Mouse (Mus musculus) hindbrain, embryonic 13.5 days (tissue): ENCODE results near the gene Sept11. TPM values are rescaled to one million over a fixed set of nuclear protein-coding genes. Genes with fewer than 3 reads are reported as not detected.

Source experiments
- ATAC-seq: fragments of 200-750 bp; cut with Nextera tagmentation; 2 replicates; pipeline ENCODE4 v1.8.0; 2017; ENCODE audit warnings: moderate TSS enrichment; ENCODE audit not compliant: low FRiP score
- H3K27ac ChIP-seq: fragments of 300-500 bp; sonication (generic); 2 replicates; pipeline ENCODE4 v1.5.1; 2015; ENCODE audit warnings: inconsistent platforms, mild to moderate bottlenecking, moderate library complexity
- H3K27me3 ChIP-seq: fragments of 300-500 bp; sonication (generic); 2 replicates; pipeline ENCODE4 v1.6.1; 2015; ENCODE audit warnings: mild to moderate bottlenecking, inconsistent platforms
- H3K36me3 ChIP-seq: fragments of 300-500 bp; sonication (generic); 2 replicates; pipeline ENCODE4 v1.6.1; 2015; ENCODE audit warnings: mild to moderate bottlenecking, inconsistent platforms
- H3K4me1 ChIP-seq: fragments of 300-500 bp; sonication (generic); replicated peaks from 2 replicates; pipeline ENCODE4 v1.6.1; 2015; ENCODE audit warnings: inconsistent platforms
- H3K4me2 ChIP-seq: fragments of 300-500 bp; sonication (generic); 2 replicates; pipeline ENCODE4 v1.6.1; 2015; ENCODE audit warnings: inconsistent platforms, mild to moderate bottlenecking, moderate library complexity
- H3K4me3 ChIP-seq: fragments of 300-500 bp; sonication (generic); 2 replicates; pipeline ENCODE4 v1.5.1; 2015; ENCODE audit warnings: mild to moderate bottlenecking, inconsistent platforms
- H3K9ac ChIP-seq: fragments of 300-500 bp; sonication (generic); 2 replicates; pipeline ENCODE4 v1.6.1; 2015; ENCODE audit warnings: mild to moderate bottlenecking, inconsistent platforms
- H3K9me3 ChIP-seq: fragments of 300-500 bp; sonication (generic); 2 replicates; pipeline ENCODE4 v1.6.1; 2016; ENCODE audit warnings: inconsistent platforms
- WGBS: fragments of 180-500 bp; shearing (Covaris S2); methylation state at CpG from one replicate; pipeline ENCODE4 v1.1.7; 2015; 5-methylcytosine and 5-hydroxymethylcytosine counted together
- polyA plus RNA-seq: library from polyadenylated mRNA; unstranded; fragments of >200 nt; fragmentation: Nextera tagmentation; extraction: Ambion mirVana; gene quantifications from 2 replicates; pipeline ENCODE4 v1.2.1, GENCODE M21; 2015

Gene Sept11
- polyA plus RNA-seq, 1 experiment from 2014 or later, result 165 TPM

DNA sequence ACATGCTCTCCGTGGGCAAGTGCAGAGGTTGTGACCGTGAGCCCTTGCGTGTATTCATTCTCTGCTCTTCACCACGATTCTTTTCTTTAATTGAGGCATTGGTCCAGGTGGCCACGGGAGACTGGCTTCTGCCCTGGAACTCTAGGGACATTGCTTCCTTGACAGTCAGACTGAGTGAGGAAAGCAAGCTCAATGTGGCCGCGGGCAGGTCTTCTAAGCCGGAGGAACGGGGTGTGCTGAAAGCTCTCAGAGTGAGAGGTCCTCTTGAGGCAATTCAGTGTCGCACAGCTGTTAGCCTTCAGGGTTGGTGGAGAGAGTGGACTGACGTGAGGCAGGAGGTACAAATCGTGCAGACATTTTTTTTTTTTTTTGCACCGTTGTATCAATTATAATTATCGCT lies 5.6 kb downstream of the Sept11 start:
- Histone ChIP-seq H3K36me3 (no peaks in the 10 kb centered on the region; the same call in 1 of the 2 replicates), H3K9ac (no peak overlapping the region), H3K27ac (no peak overlapping the region), H3K4me2 (no peak overlapping the region), H3K4me3 (no peak overlapping the region), H3K9me3 (no peaks in the 10 kb centered on the region), H3K4me1 (peaks cover 67% of the 10 kb centered on the region), H3K27me3 (no peaks in the 10 kb centered on the region)
- WGBS, result 79% methylated on average over 14 of the region's 14 CpGs
- ATAC-seq, result no peak

GRCm38 (mm10) chr5:93100906-93101305 lies 7.7 kb downstream of the Sept11 start:
- Histone ChIP-seq H3K27ac (no peak overlapping the region), H3K9me3 (no peaks in the 10 kb centered on the region), H3K9ac (no peak overlapping the region), H3K36me3 (no peaks in the 10 kb centered on the region; the same call in 1 of the 2 replicates), H3K4me1 (peaks cover 51% of the 10 kb centered on the region), H3K4me2 (no peak overlapping the region), H3K27me3 (no peaks in the 10 kb centered on the region), H3K4me3 (no peak overlapping the region)
- ATAC-seq, result no peak
- WGBS, result 67% methylated on average over 4 of the region's 4 CpGs

GRCm38 (mm10) chr5:93101371-93101791 lies 8.1 kb downstream of the Sept11 start:
- Histone ChIP-seq H3K4me1 (peaks cover 46% of the 10 kb centered on the region), H3K27me3 (no peaks in the 10 kb centered on the region), H3K9ac (no peak overlapping the region), H3K4me2 (no peak overlapping the region), H3K36me3 (no peaks in the 10 kb centered on the region; the same call in 1 of the 2 replicates), H3K27ac (no peak overlapping the region), H3K4me3 (no peak overlapping the region), H3K9me3 (no peaks in the 10 kb centered on the region)
- WGBS, result 26% methylated on average over 8 of the region's 8 CpGs
- no peak for ATAC-seq

DNA sequence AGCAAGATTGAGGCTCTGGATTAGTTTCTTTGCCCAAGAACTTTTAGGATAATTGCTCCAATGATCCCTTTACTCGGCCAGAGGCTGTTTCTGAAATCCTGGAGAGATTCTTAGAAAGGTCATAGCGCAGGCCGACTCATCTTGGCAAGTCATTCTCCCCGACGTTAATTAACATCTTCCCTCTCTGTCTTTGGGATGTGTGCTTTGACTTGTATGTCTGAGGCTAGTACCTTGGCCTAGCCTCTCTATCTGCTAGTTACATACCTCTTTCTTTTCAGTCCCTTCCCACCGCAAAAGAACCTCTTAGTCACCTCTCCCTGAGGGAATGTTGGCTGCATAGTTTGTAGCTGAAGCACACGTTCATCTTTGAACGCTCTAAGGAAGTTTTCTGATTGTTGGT lies 10.4 kb downstream of the Sept11 start:
- WGBS, result 90% methylated on average over 8 of the region's 8 CpGs
- no peak for ATAC-seq
- no peaks in the 10 kb centered on the region for H3K9me3 ChIP-seq

GRCm38 (mm10) chr5:93104987-93105823 lies 12.0 kb downstream of the Sept11 start:
- Histone ChIP-seq H3K36me3 (no peaks in the 10 kb centered on the region; the same call in 1 of the 2 replicates), H3K27me3 (no peaks in the 10 kb centered on the region), H3K4me1 (peaks cover 14% of the 10 kb centered on the region), H3K27ac (no peak overlapping the region), H3K9ac (no peak overlapping the region), H3K4me2 (no peak overlapping the region), H3K9me3 (no peaks in the 10 kb centered on the region), H3K4me3 (no peak overlapping the region)
- WGBS, result 92% methylated on average over 4 of the region's 5 CpGs
- ATAC-seq, result no peak

More for the DNA sequence above, 10.4 kb downstream of the Sept11 start:
- no peak overlapping the region for H3K9ac ChIP-seq
- no peak overlapping the region for H3K4me3 ChIP-seq
- no peaks in the 10 kb centered on the region for H3K27me3 ChIP-seq
- no peaks in the 10 kb centered on the region; the same call in 1 of the 2 replicates for H3K36me3 ChIP-seq
- peaks cover 24% of the 10 kb centered on the region for H3K4me1 ChIP-seq
- H3K4me2 ChIP-seq, result no peak overlapping the region
- H3K27ac ChIP-seq, result no peak overlapping the region

- no peak overlapping the region for H3K27ac ChIP-seq
- H3K9me3 ChIP-seq, result no peaks in the 10 kb centered on the region
- peaks cover 8% of the 10 kb centered on the region for H3K4me1 ChIP-seq
- no peaks in the 10 kb centered on the region for H3K27me3 ChIP-seq
- 95% methylated on average over 4 of the region's 4 CpGs for WGBS
- no peak overlapping the region for H3K9ac ChIP-seq
- ATAC-seq, result no peak
- H3K36me3 ChIP-seq, result no peaks in the 10 kb centered on the region
- H3K4me2 ChIP-seq, result no peak overlapping the region
- no peak overlapping the region for H3K4me3 ChIP-seq
Measured at GRCm38 (mm10) chr5:93106048-93106447, 12.8 kb downstream of the Sept11 start.

DNA sequence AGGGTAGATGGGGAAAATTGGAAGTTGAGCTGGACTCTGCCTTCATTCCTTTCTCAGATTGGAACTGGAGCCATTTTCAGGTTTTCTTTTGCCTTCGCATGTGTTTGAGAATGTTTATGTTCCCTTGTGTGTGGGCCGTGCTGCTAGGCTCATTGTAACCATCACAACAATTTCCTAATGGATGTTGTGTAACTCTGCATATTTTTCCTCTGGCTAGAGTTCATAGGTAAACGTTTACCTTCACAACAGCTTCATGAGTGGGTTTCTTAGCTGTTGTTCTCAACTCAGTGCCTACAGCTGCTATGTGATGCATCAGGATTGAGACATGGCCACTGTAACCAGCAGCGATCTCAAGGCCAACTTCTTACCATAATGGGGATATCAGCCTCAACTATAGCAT lies 15.5 kb downstream of the Sept11 start:
- no peaks in the 10 kb centered on the region for H3K9me3 ChIP-seq
- no peaks in the 10 kb centered on the region for H3K27me3 ChIP-seq
- ATAC-seq, result no peak
- H3K27ac ChIP-seq, result no peak overlapping the region
- no peak overlapping the region for H3K4me2 ChIP-seq
- no peak overlapping the region for H3K4me3 ChIP-seq
- peaks cover 2% of the 10 kb centered on the region; the same call in 1 of the 2 replicates for H3K36me3 ChIP-seq
- 91% methylated on average over 4 of the region's 4 CpGs for WGBS
- 0 out of 2 replicates have a peak, but pooled peaks cover 2% of the 10 kb centered on the region for H3K4me1 ChIP-seq
- no peak overlapping the region for H3K9ac ChIP-seq

DNA sequence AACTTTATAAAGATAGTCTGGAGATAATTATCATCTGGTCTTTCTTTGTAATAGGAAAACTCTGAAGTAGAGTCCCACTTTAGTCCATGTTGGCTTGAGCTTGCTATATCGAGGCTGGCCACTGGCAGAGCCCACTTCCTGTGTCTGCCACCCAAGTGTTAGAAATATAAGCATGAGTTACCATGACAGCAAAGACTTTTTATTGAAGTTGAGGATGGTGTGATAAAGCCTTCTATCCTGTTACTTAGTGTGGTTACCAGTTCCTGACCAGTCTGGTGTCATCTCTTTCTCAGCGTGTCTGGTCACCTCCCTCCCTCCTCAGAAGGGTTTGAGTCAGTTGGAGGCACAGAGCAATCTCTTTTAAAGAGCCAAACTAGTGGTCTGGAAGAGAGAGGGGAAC lies 16.3 kb downstream of the Sept11 start:
- no peak for ATAC-seq
- no peak overlapping the region for H3K27ac ChIP-seq
- H3K36me3 ChIP-seq, result peaks cover 2% of the 10 kb centered on the region; the same call in 1 of the 2 replicates
- 0 out of 2 replicates have a peak, but pooled peaks cover 4% of the 10 kb centered on the region for H3K4me1 ChIP-seq
- no peak overlapping the region for H3K9ac ChIP-seq
- H3K4me2 ChIP-seq, result no peak overlapping the region
- no peaks in the 10 kb centered on the region for H3K27me3 ChIP-seq
- 91% methylated on average over 2 of the region's 2 CpGs for WGBS
- no peaks in the 10 kb centered on the region for H3K9me3 ChIP-seq
- H3K4me3 ChIP-seq, result no peak overlapping the region

GRCm38 (mm10) chr5:93112290-93112689 lies 19.1 kb downstream of the Sept11 start:
- peaks cover 19% of the 10 kb centered on the region for H3K4me1 ChIP-seq
- ATAC-seq, result no peak
- H3K9me3 ChIP-seq, result no peaks in the 10 kb centered on the region
- H3K4me2 ChIP-seq, result no peak overlapping the region
- H3K4me3 ChIP-seq, result no peak overlapping the region
- WGBS, result 96% methylated on average over 3 of the region's 3 CpGs
- no peaks in the 10 kb centered on the region for H3K27me3 ChIP-seq
- peaks cover 2% of the 10 kb centered on the region; the same call in 1 of the 2 replicates for H3K36me3 ChIP-seq
- no peak overlapping the region for H3K27ac ChIP-seq
- H3K9ac ChIP-seq, result no peak overlapping the region

- Histone ChIP-seq H3K4me2 (no peak overlapping the region), H3K27me3 (no peaks in the 10 kb centered on the region), H3K9ac (no peak overlapping the region), H3K4me3 (no peak overlapping the region), H3K4me1 (peaks cover 19% of the 10 kb centered on the region), H3K9me3 (no peaks in the 10 kb centered on the region), H3K27ac (no peak overlapping the region), H3K36me3 (peaks cover 2% of the 10 kb centered on the region; the same call in 1 of the 2 replicates)
- WGBS, result 89% methylated on average over 5 of the region's 5 CpGs
- ATAC-seq, result no peak
Measured at GRCm38 (mm10) chr5:93113517-93113916, 20.3 kb downstream of the Sept11 start.

- Histone ChIP-seq H3K9ac (no peak overlapping the region), H3K4me3 (no peak overlapping the region), H3K27me3 (no peaks in the 10 kb centered on the region), H3K27ac (no peak overlapping the region), H3K36me3 (peaks cover 2% of the 10 kb centered on the region), H3K9me3 (no peaks in the 10 kb centered on the region), H3K4me2 (no peak overlapping the region), H3K4me1 (peaks cover 19% of the 10 kb centered on the region)
- 81% methylated on average over 6 of the region's 6 CpGs for WGBS
- no peak for ATAC-seq
Measured at GRCm38 (mm10) chr5:93114515-93114914, 21.3 kb downstream of the Sept11 start.

- ATAC-seq, result no peak
- WGBS, result 87% methylated on average over 6 of the region's 6 CpGs
- H3K36me3 ChIP-seq, result peaks cover 2% of the 10 kb centered on the region
Measured at GRCm38 (mm10) chr5:93115059-93115458, 21.8 kb downstream of the Sept11 start.

GRCm38 (mm10) chr5:93115854-93116253 lies 22.6 kb downstream of the Sept11 start:
- ATAC-seq, result no peak
- Histone ChIP-seq H3K4me2 (no peak overlapping the region), H3K9ac (no peak overlapping the region), H3K4me1 (peaks cover 20% of the 10 kb centered on the region), H3K27ac (peak overlapping the region; percentile 52; the same call in 1 of the 2 replicates), H3K36me3 (peaks cover 2% of the 10 kb centered on the region), H3K4me3 (no peak overlapping the region), H3K27me3 (no peaks in the 10 kb centered on the region), H3K9me3 (no peaks in the 10 kb centered on the region)
- WGBS, result 74% methylated on average over 13 of the region's 13 CpGs

More at GRCm38 (mm10) chr5:93115059-93115458, 21.8 kb downstream of the Sept11 start:
- Histone ChIP-seq H3K27me3 (no peaks in the 10 kb centered on the region), H3K4me3 (no peak overlapping the region), H3K9ac (no peak overlapping the region), H3K4me2 (no peak overlapping the region), H3K27ac (no peak overlapping the region), H3K9me3 (no peaks in the 10 kb centered on the region), H3K4me1 (peaks cover 19% of the 10 kb centered on the region)
